Mouse (Mus musculus) olfactory bulb, adult 2 months (tissue): Measurements from ENCODE around the gene Cib1. TPM values are rescaled to one million over a fixed set of nuclear protein-coding genes. Genes with fewer than 3 reads are reported as not detected.

Experiments used
- H3K27ac ChIP-seq: fragments of 200-500 bp; 2 replicates; pipeline ENCODE4 v1.5.1; 2012; ENCODE audit warnings: low read depth, low read length; ENCODE audit not compliant: insufficient read depth
- H3K4me1 ChIP-seq: fragments of 200-500 bp; 2 replicates; pipeline ENCODE4 v1.6.1; 2012; ENCODE audit warnings: low read length; ENCODE audit not compliant: control insufficient read depth, insufficient read depth
- H3K4me3 ChIP-seq: fragments of 200-500 bp; 2 replicates; pipeline ENCODE4 v1.5.1; 2012; ENCODE audit warnings: mild to moderate bottlenecking, low read depth, low read length, moderate library complexity; ENCODE audit not compliant: insufficient read depth
- CTCF ChIP-seq: fragments of 200-500 bp; IDR thresholded peaks from 2 replicates; pipeline ENCODE4 v1.5.1; 2012; ENCODE audit warnings: low read depth, mild to moderate bottlenecking, low read length, moderate library complexity; ENCODE audit not compliant: insufficient read depth
- POLR2A ChIP-seq: fragments of 200-500 bp; IDR thresholded peaks from 2 replicates; pipeline ENCODE4 v1.6.1; 2012; ENCODE audit warnings: mild to moderate bottlenecking, low read depth, low read length, moderate library complexity; ENCODE audit not compliant: insufficient read depth
- WGBS: fragments of 180-500 bp; shearing (Covaris S2); methylation state at CpG from one replicate; pipeline ENCODE4 v1.1.7; 2018; 5-methylcytosine and 5-hydroxymethylcytosine counted together
- polyA plus RNA-seq: library from polyadenylated mRNA; stranded (reverse); fragments of >200 nt; gene quantifications from 2 replicates; pipeline ENCODE4 v1.2.4, GENCODE M21; 2012; ENCODE audit warnings: low replicate concordance; ENCODE audit not compliant: missing spikeins, insufficient read depth, insufficient read length

The Cib1 gene
- polyA plus RNA-seq, 1 experiment, result not detected

- Histone ChIP-seq H3K27ac (no peak overlapping the region; the same call in 1 of the 2 replicates), H3K4me3 (no peak overlapping the region), H3K4me1 (peaks cover 48% of the 10 kb centered on the region)
- 76% methylated on average over 11 of the region's 11 CpGs for WGBS
- TF ChIP-seq POLR2A (no peak), CTCF (no peak)
Measured at GRCm38 (mm10) chr7:80199851-80200587, 32.6 kb downstream of the Cib1 start.

GRCm38 (mm10) chr7:80199286-80199685 lies 33.3 kb downstream of the Cib1 start:
- Histone ChIP-seq H3K4me1 (peaks cover 50% of the 10 kb centered on the region), H3K27ac (peak overlapping the region; percentile 72), H3K4me3 (peak overlapping the region; percentile 71)
- WGBS, result 29% methylated on average over 6 of the region's 6 CpGs
- TF ChIP-seq CTCF (no peak), POLR2A (no peak)

- Histone ChIP-seq H3K27ac (peak overlapping the region; percentile 72), H3K4me3 (peak overlapping the region; percentile 71), H3K4me1 (peaks cover 54% of the 10 kb centered on the region)
- 2% methylated on average over 11 of the region's 11 CpGs for WGBS
- no peak for TF ChIP-seq POLR2A
- no peak for TF ChIP-seq CTCF
Measured at GRCm38 (mm10) chr7:80198863-80199262, 33.8 kb downstream of the Cib1 start.

GRCm38 (mm10) chr7:80197941-80198778 lies 34.5 kb downstream of the Cib1 start:
- peaks cover 50% of the 10 kb centered on the region for H3K4me1 ChIP-seq
- H3K27ac ChIP-seq, result peak overlapping the region; percentile 72
- H3K4me3 ChIP-seq, result peak overlapping the region; percentile 71
- under 1% methylated on average over 74 of the region's 74 CpGs for WGBS
- TF ChIP-seq CTCF, result no peak
- TF ChIP-seq POLR2A, result 0 out of 2 replicates have a peak, but pooled peaks have one; percentile 14

- WGBS, result 34% methylated on average over 4 of the region's 4 CpGs
- peaks cover 46% of the 10 kb centered on the region for H3K4me1 ChIP-seq
- H3K27ac ChIP-seq, result peak overlapping the region; percentile 61; the same call in 1 of the 2 replicates
- no peak for TF ChIP-seq POLR2A
- no peak for TF ChIP-seq CTCF
- H3K4me3 ChIP-seq, result no peak overlapping the region; the same call in 1 of the 2 replicates
Measured at GRCm38 (mm10) chr7:80197371-80197770, 35.2 kb downstream of the Cib1 start.

- Histone ChIP-seq H3K27ac (no peak overlapping the region), H3K4me3 (no peak overlapping the region), H3K4me1 (peaks cover 47% of the 10 kb centered on the region)
- 65% methylated on average over 10 of the region's 11 CpGs for WGBS
- TF ChIP-seq CTCF, result no peak
- TF ChIP-seq POLR2A, result no peak
Measured at GRCm38 (mm10) chr7:80195576-80196263, 36.9 kb downstream of the Cib1 start.

- no peak for TF ChIP-seq POLR2A
- TF ChIP-seq CTCF, result no peak
- 84% methylated on average over 5 of the region's 5 CpGs for WGBS
- peaks cover 46% of the 10 kb centered on the region for H3K4me1 ChIP-seq
- H3K4me3 ChIP-seq, result no peak overlapping the region
- H3K27ac ChIP-seq, result no peak overlapping the region
Measured at GRCm38 (mm10) chr7:80195146-80195545, 37.5 kb downstream of the Cib1 start.

GRCm38 (mm10) chr7:80193941-80194739 lies 38.5 kb downstream of the Cib1 start:
- Histone ChIP-seq H3K27ac (peak overlapping the region; percentile 30), H3K4me1 (peaks cover 41% of the 10 kb centered on the region), H3K4me3 (no peak overlapping the region)
- 32% methylated on average over 13 of the region's 13 CpGs for WGBS
- TF ChIP-seq POLR2A, result no peak
- no peak for TF ChIP-seq CTCF
